Mouse (Mus musculus): Measurements from ENCODE around the gene Vmn1r172.
"Not testable (repeated sequence)": the region's sequence is repeated elsewhere in the genome, so short reads cannot be mapped to it uniquely, and the experiment has no call there.

Gene Vmn1r172

DNA sequence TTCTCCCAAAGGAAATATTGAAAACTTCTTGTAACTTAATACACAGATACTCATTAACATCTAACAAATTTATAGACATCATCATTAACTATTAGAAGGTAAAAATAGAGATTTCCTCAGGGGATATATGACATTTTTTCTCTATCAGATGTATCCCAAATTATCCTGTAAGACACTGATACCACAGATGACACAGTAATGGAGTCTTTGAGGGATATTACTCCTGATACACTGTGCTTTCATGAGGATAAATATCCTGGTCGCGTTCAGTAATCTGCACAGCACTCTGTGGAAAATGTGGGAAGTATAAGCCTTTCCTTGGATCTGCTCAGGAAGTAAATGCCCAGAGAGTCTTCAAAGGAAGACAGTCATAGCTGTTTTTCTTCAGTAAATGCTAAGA, at the start of gene Vmn1r172:
Gene Vmn1r172, plus strand, starts transcription at position 301 of the 400 bp plus-strand sequence.
- no peak for DNase-seq

DNA sequence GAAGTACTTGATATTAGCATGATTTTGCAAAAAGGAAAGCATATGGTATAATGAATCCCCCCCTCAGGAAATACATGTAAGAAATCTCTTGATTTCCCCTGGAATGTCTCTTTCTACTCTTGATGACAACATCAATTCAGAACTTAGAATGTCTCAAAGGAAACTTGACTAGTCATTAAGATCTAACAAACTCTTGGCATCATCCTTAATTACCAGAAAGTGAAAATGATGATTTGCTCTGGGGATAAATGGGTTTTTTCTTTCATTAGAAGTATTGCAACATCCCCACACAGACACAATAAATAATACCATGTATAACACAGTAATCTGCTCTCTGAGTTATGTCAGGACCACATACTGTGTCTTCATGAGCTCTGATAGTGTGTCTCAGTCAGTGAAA, 27.7 kb upstream of the Vmn1r172 start, which contains the start of gene Vmn1r171:
Gene Vmn1r171, plus strand, starts transcription at position 301 of the 400 bp plus-strand sequence.
- no peak for DNase-seq

DNA sequence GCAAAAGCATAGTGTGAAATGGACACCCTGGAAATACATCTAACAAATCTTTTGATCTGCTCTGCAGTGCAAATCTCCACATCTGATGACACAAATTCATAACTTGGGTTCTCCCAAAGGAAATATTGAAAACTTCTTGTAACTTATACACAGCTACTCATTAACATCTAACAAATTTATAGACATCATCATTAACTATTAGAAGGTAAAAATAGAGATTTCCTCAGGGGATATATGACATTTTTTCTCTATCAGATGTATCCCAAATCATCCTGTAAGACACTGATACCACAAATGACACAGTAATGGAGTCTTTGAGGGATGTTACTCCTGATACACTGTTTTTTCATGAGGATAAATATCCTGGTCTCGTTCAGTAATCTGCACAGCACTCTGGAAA, 42.3 kb downstream of the Vmn1r172 start, which contains the start of gene Vmn1r173:
Gene Vmn1r173, plus strand, starts transcription at position 301 of the 400 bp plus-strand sequence.
- not testable (repeated sequence) for DNase-seq
